Mouse (Mus musculus): ENCODE measurements around the gene 1700006A11Rik. TPM values are rescaled to one million over a fixed set of nuclear protein-coding genes. Genes with fewer than 3 reads are reported as not detected.
"Not testable (repeated sequence)": the region's sequence is repeated elsewhere in the genome, so short reads cannot be mapped to it uniquely, and the experiment has no call there.

The 1700006A11Rik gene
- not detected in 2 replicates for polyA plus RNA-seq (2016; fragmentation: Nextera tagmentation; extraction: Ambion mirVana)

DNA sequence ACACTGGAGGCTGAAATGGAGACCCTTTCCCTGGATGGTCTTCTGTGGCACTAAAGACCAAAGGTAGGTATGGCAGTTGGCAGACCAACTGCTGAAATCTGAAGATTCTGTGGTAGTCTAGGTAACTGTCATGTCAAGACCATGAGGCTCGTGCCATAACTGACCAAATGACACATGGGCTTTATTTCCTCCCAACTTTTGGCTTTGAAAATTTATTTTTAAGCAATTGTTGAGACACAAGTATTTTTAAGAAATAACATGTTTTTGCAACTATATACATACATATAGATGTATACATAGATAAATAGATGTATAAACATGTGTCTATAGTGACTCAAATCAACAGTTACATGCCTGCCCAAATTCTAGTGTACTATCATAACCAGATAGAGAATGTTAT, at the start of gene 1700006A11Rik:
Gene 1700006A11Rik, minus strand, starts transcription at position 101 of the 400 bp plus-strand sequence.
- Histone ChIP-seq H3K36me3 (no peaks in the 10 kb centered on the region), H3K9me3 (no peaks in the 10 kb centered on the region), H3K27me3 (ENCODE audit: insufficient read depth, poor library complexity, severe bottlenecking) (no peaks in the 10 kb centered on the region), H3K4me3 (no peak within 1 kb of the TSS), H3K4me1 (replicated peaks) (no peaks in the 10 kb centered on the region), H3K27ac (no peak within 1 kb of the TSS)
- no peak for DNase-seq (ENCODE audit: low spot score)
- WGBS = 89% methylated on average over 1 of the region's 1 CpGs

DNA sequence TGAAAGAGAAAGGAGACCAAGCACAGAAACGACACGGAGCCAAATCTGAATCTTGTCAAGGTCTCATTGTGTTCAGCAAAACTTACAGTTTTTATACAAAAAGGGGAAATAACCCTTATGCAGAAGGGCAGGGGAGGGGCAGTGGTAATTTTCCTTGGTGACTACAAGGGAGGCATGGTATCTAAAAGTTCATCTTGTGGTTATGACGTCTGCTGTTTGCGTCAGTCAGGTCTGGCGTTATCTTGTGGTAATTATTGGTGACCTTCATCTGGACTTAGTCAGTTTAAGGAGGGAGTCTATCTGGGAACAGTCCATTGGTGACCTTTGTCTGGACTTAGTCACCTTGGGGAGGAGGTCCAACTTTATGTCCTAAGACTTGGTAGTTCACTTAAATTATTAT, 48.5 kb upstream of the 1700006A11Rik start:
- not testable (repeated sequence) for H3K9me3 ChIP-seq; H3K27ac ChIP-seq; H3K4me1 ChIP-seq (replicated peaks); DNase-seq (ENCODE audit: low spot score); H3K4me3 ChIP-seq; H3K27me3 ChIP-seq (ENCODE audit: insufficient read depth, poor library complexity, severe bottlenecking); H3K36me3 ChIP-seq
- WGBS = 92% methylated on average over 5 of the region's 5 CpGs

DNA sequence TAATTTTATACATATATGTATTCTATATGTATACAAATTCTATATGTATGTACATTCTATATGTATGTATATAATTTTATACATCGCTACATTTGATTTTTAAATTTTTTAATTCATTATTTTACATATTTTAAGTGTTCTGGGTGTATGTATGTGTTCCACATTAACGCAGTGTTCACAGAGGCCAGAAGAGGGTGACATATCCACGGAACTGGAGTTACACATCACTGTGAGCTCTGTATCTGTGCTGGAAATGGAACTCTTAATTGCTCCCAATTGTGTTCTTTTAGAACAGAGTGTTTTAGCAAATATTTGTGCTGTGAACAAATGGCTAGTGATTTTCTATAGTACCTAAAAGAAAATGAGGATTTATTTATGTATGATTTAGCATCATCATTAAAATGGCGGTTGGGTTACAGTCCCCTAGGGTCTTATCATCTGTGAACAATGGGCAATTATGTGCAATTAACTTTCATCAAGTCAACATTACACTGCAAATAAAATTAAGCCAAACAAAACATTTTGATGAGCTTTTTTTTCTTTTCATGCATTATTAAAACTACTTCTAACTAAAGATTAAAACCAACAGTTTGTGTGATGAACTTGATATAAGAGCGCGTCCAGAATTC, 40.4 kb upstream of the 1700006A11Rik start:
- DNase-seq (ENCODE audit: low spot score) = no peak
- no peak overlapping the region for H3K27ac ChIP-seq
- H3K4me3 ChIP-seq = no peak overlapping the region
- no peaks in the 10 kb centered on the region for H3K27me3 ChIP-seq (ENCODE audit: insufficient read depth, poor library complexity, severe bottlenecking)
- H3K9me3 ChIP-seq = no peaks in the 10 kb centered on the region
- H3K4me1 ChIP-seq (replicated peaks) = no peaks in the 10 kb centered on the region
- 89% methylated on average over 6 of the region's 6 CpGs for WGBS
- H3K36me3 ChIP-seq = no peaks in the 10 kb centered on the region

DNA sequence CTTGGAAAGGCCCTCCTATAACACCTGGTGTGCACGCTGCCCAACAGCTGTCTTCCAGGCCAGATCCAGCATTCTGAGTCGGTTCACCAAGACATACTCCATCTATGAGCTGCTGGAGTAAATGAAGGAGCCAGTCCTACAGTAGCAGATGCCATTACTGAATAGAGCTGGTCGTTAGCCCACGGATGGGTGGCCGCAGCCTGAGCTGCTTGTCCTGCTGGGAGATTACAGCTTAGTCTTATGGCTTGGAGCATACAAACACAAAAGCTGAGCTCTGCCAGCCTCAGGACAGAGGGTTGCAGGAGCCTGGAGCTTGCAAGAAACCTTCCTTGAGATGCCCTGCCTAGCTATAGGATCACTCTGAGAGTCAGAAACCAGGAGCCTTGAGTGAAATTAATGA, 33.6 kb downstream of the 1700006A11Rik start:
- no peak overlapping the region for H3K27ac ChIP-seq
- H3K4me3 ChIP-seq = no peak overlapping the region
- H3K36me3 ChIP-seq = no peaks in the 10 kb centered on the region
- no peak for DNase-seq (ENCODE audit: low spot score)
- H3K9me3 ChIP-seq = no peaks in the 10 kb centered on the region
- 78% methylated on average over 5 of the region's 5 CpGs for WGBS
- no peaks in the 10 kb centered on the region for H3K4me1 ChIP-seq (replicated peaks)
- no peaks in the 10 kb centered on the region for H3K27me3 ChIP-seq (ENCODE audit: insufficient read depth, poor library complexity, severe bottlenecking)

DNA sequence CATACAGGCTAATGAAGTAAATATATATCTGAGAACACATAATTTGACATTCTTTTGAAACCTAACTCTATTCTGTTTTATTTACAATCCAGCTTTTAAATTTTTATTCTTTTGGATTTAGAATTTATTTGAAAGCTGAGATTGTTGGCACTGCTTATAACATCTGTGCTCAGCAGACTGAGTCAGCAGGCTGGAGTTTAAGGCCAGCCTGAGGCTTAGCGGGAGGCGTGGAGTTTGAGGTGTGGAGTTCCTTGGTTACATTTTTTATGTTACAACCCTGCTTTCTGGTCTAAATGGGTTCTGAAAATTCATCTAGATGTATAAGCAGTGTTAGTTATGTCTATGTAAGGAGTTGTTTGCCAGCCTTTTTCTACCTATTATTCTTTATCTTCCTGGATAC, 35.7 kb downstream of the 1700006A11Rik start:
- H3K36me3 ChIP-seq = no peaks in the 10 kb centered on the region
- 89% methylated on average over 2 of the region's 2 CpGs for WGBS
- no peaks in the 10 kb centered on the region for H3K4me1 ChIP-seq (replicated peaks)
- H3K9me3 ChIP-seq = no peaks in the 10 kb centered on the region
- no peak overlapping the region for H3K27ac ChIP-seq
- no peaks in the 10 kb centered on the region for H3K27me3 ChIP-seq (ENCODE audit: insufficient read depth, poor library complexity, severe bottlenecking)
- no peak overlapping the region for H3K4me3 ChIP-seq
- no peak for DNase-seq (ENCODE audit: low spot score)

DNA sequence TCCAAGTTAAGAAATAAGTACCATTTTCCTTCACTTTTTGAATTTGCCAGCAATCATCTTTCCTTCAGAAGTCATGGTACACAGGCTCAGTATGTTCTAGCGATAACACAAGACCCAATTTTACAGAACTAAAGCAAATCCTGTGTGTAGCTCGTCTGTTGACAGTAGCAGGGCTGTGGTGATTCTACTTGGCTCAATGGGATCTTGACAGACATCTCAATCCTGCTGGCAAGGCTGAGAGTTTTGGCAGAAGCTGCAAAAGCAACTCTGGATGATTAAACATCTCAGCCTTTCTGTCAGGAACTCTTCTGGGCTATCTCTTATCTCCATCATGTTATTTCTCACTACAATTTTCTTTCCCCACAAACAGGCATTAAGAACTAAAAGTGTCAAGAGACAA, 36.2 kb downstream of the 1700006A11Rik start:
- Histone ChIP-seq H3K36me3 (no peaks in the 10 kb centered on the region), H3K27ac (no peak overlapping the region), H3K9me3 (no peaks in the 10 kb centered on the region), H3K4me3 (no peak overlapping the region), H3K4me1 (replicated peaks) (no peaks in the 10 kb centered on the region), H3K27me3 (ENCODE audit: insufficient read depth, poor library complexity, severe bottlenecking) (no peaks in the 10 kb centered on the region)
- no peak for DNase-seq (ENCODE audit: low spot score)
- 74% methylated on average over 2 of the region's 2 CpGs for WGBS

DNA sequence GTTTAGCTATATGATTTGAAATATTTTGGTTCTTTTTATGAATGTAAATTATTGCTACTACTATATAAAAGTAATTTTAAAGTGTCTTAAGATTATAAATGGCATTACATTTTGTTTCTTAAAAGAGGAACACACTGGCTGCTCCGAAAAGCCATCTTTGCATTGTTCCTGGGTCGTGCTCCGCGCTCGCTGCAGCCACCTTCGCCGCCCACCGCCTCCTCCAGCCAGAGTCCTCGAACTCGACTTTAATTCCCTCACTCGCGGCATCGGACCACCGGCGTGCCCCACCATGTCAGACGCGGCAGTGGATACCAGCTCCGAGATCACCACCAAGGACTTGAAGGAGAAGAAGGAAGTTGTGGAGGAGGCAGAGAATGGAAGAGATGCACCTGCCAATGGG, 40.5 kb downstream of the 1700006A11Rik start:
- DNase-seq (ENCODE audit: low spot score); H3K4me1 ChIP-seq (replicated peaks); H3K36me3 ChIP-seq; H3K4me3 ChIP-seq; H3K9me3 ChIP-seq; H3K27me3 ChIP-seq (ENCODE audit: insufficient read depth, poor library complexity, severe bottlenecking); H3K27ac ChIP-seq: not testable (repeated sequence)
- WGBS = 90% methylated on average over 18 of the region's 18 CpGs

DNA sequence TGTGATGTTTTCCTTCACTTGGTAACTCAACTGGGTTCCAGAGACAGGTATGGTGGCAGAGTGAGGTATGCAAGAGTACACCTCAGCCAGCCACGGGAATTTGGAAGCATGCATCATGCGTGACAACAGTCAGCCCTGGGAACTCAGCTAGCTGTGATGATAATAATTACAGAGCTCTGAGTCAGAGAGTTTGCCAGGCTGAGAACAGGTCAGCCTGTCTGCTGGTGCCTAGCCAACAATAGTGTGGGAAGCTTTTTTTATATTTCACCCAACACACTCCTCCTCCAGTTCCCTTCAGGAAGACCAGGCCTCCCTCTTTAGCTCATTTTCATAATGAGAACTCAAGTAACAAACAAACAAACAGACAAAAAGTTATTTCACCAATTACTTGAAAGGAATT, 53.8 kb downstream of the 1700006A11Rik start:
- Histone ChIP-seq H3K27ac (no peak overlapping the region), H3K27me3 (ENCODE audit: insufficient read depth, poor library complexity, severe bottlenecking) (no peaks in the 10 kb centered on the region), H3K36me3 (no peaks in the 10 kb centered on the region), H3K4me1 (replicated peaks) (no peaks in the 10 kb centered on the region), H3K4me3 (no peak overlapping the region), H3K9me3 (no peaks in the 10 kb centered on the region)
- DNase-seq (ENCODE audit: low spot score) = no peak
- 90% methylated on average over 2 of the region's 2 CpGs for WGBS

DNA sequence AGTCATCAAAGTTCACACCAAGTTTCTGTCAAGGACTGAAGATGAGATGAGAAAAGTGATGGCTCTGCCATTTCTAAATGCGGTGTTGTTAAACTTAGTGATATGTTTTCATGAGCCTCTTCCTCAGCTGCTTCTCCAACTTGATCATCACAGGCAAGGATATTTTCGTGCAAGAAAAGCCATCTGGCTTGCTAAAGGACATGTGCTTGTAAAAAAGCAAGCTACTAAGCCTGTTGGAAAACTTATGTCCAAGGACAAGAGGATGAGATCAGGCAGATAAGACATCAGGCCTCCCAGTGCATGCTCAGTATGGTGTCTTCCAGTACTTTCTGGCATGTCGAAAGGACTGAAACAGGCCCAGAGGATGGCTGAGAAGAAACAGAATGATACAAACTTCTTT, 68.3 kb downstream of the 1700006A11Rik start:
- WGBS = 90% methylated on average over 3 of the region's 3 CpGs
- H3K36me3 ChIP-seq = no peaks in the 10 kb centered on the region

More for the DNA sequence above, 68.3 kb downstream of the 1700006A11Rik start:
- Histone ChIP-seq H3K27me3 (ENCODE audit: insufficient read depth, poor library complexity, severe bottlenecking) (no peaks in the 10 kb centered on the region), H3K9me3 (no peaks in the 10 kb centered on the region), H3K27ac (no peak overlapping the region), H3K4me1 (replicated peaks) (no peaks in the 10 kb centered on the region), H3K4me3 (no peak overlapping the region)
- DNase-seq (ENCODE audit: low spot score) = no peak

Other genes starting within 250 kb of the 1700006A11Rik start
- gene Tram1l1, start 105.2 kb downstream of the 1700006A11Rik start, polyA plus RNA-seq (2016; fragmentation: Nextera tagmentation; extraction: Ambion mirVana) = 14.7 and 22.1 TPM in 2 replicates
- gene 1700003H04Rik, start 155.1 kb upstream of the 1700006A11Rik start, polyA plus RNA-seq (2016; fragmentation: Nextera tagmentation; extraction: Ambion mirVana) = not detected in 2 replicates